Mouse (Mus musculus): Measurements from ENCODE around the gene Rpl23. TPM values are rescaled to one million over a fixed set of nuclear protein-coding genes. Genes with fewer than 3 reads are reported as not detected.
"Not testable (repeated sequence)": the region's sequence is repeated elsewhere in the genome, so short reads cannot be mapped to it uniquely, and the experiment has no call there.

Gene Rpl23
- polyA plus RNA-seq, 1 experiment from 2014 or later: 774 TPM

- Histone ChIP-seq H3K9ac (replicated peaks; ENCODE audit: low read depth, low read length) (no peak overlapping the region; the same call in 1 of the 2 replicates), H3K4me3 (ENCODE audit: low read depth, low read length) (0 out of 2 replicates have a peak overlapping the region, but pooled peaks have one; percentile 79), H3K27ac (ENCODE audit: low read length) (no peak overlapping the region)
These were observed 39.6 kb downstream of the Rpl23 start for GRCm38 (mm10) chr11:97742591-97742990.

DNA sequence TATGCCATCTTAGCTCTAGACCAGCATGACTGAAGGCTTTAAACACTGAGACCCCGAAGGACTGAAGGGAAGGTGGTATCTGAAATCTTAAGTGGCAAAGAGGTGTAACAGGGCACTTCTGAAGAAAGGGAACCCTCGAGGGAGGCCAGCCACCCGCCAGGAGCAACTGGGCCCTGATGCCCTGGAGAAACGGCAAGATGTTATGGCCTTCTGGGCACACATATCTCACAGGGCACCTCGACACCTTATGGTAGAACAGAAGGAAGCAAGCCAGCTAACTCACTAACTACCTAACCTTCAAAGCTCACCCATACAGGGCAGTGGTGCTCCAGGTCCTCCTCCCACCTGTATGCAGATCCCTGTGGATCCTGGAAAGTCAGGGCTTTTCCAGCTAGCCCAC lies 40.1 kb downstream of the Rpl23 start:
- Histone ChIP-seq H3K9me3 (ENCODE audit: control insufficient read depth, low read depth, low read length) (no peaks in the 10 kb centered on the region), H3K4me3 (ENCODE audit: low read depth, low read length) (no peak overlapping the region), H3K27me3 (ENCODE audit: control insufficient read depth, insufficient read depth, low read length) (no peaks in the 10 kb centered on the region), H3K4me2 (replicated peaks; ENCODE audit: low read depth, low read length) (no peak overlapping the region), H3K9ac (replicated peaks; ENCODE audit: low read depth, low read length) (no peak overlapping the region), H3K36me3 (ENCODE audit: control insufficient read depth, insufficient read depth, low read length) (peaks cover 4% of the 10 kb centered on the region; the same call in 1 of the 2 replicates), H3K27ac (ENCODE audit: low read length) (no peak overlapping the region), H3K4me1 (ENCODE audit: control insufficient read depth, insufficient read depth, low read length) (peaks cover 13% of the 10 kb centered on the region; the same call in 1 of the 2 replicates)
- WGBS: 93% methylated on average over 5 of the region's 5 CpGs
- ATAC-seq (ENCODE audit: insufficient number of reproducible peaks, insufficient read depth, low FRiP score, low read depth): no peak

More at GRCm38 (mm10) chr11:97742591-97742990, 39.6 kb downstream of the Rpl23 start:
- WGBS: 85% methylated on average over 9 of the region's 9 CpGs
- H3K36me3 ChIP-seq (ENCODE audit: control insufficient read depth, insufficient read depth, low read length): peaks cover 5% of the 10 kb centered on the region
- peaks cover 13% of the 10 kb centered on the region; the same call in 1 of the 2 replicates for H3K4me1 ChIP-seq (ENCODE audit: control insufficient read depth, insufficient read depth, low read length)
- ATAC-seq (ENCODE audit: insufficient number of reproducible peaks, insufficient read depth, low FRiP score, low read depth): no peak
- no peaks in the 10 kb centered on the region for H3K27me3 ChIP-seq (ENCODE audit: control insufficient read depth, insufficient read depth, low read length)
- H3K9me3 ChIP-seq (ENCODE audit: control insufficient read depth, low read depth, low read length): no peaks in the 10 kb centered on the region
- peak overlapping the region; percentile 89 for H3K4me2 ChIP-seq (replicated peaks; ENCODE audit: low read depth, low read length)

DNA sequence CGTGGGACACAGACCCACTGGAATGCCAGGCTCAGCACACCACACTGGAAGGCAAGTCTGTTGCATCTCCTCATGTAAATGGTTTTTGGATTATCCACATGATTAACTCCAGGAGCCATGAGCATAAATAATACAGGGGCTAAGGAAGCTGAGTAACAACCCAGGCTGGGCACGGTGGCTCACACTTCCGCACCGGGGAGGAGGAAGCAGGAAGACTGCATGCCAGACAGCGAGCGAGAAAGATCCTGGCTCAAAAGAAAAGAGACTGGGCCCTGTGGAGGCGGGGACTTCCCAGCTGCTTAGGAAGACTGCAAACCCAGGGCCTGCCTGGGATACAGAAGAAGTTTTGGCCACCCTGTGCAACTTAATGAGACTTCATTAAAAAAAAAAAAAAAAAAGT lies 42.0 kb downstream of the Rpl23 start:
- H3K4me2 ChIP-seq (replicated peaks; ENCODE audit: low read depth, low read length): no peak overlapping the region
- H3K27ac ChIP-seq (ENCODE audit: low read length): no peak overlapping the region; the same call in 1 of the 2 replicates
- H3K36me3 ChIP-seq (ENCODE audit: control insufficient read depth, insufficient read depth, low read length): no peaks in the 10 kb centered on the region
- H3K4me3 ChIP-seq (ENCODE audit: low read depth, low read length): no peak overlapping the region
- ATAC-seq (ENCODE audit: insufficient number of reproducible peaks, insufficient read depth, low FRiP score, low read depth): no peak
- H3K9ac ChIP-seq (replicated peaks; ENCODE audit: low read depth, low read length): no peak overlapping the region
- H3K9me3 ChIP-seq (ENCODE audit: control insufficient read depth, low read depth, low read length): no peaks in the 10 kb centered on the region
- H3K4me1 ChIP-seq (ENCODE audit: control insufficient read depth, insufficient read depth, low read length): peaks cover 13% of the 10 kb centered on the region; the same call in 1 of the 2 replicates
- H3K27me3 ChIP-seq (ENCODE audit: control insufficient read depth, insufficient read depth, low read length): no peaks in the 10 kb centered on the region
- WGBS: 46% methylated on average over 7 of the region's 7 CpGs

DNA sequence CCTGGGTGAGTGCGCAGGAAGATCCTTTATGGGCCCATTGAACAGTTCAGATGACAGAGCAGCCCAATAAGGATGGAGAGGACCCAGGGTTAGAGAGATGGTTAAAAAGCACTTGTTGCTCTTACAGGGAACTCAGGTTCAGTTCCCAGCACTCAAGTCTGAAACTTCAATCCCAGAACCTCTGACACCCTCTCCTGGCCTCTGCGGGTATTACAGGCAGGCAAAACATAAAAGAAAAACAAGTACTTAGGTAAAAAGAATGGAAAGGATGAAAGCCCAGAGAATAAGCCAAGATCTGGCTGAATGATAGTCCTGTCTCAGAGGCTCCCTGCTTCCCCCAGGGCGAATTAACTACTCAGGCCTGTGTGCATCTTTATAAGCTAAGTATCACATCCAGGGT lies 43.1 kb downstream of the Rpl23 start:
- WGBS: 87% methylated on average over 3 of the region's 3 CpGs
- no peak for ATAC-seq (ENCODE audit: insufficient number of reproducible peaks, insufficient read depth, low FRiP score, low read depth)
- no peak overlapping the region for H3K4me3 ChIP-seq (ENCODE audit: low read depth, low read length)
- no peaks in the 10 kb centered on the region for H3K27me3 ChIP-seq (ENCODE audit: control insufficient read depth, insufficient read depth, low read length)
- no peak overlapping the region for H3K9ac ChIP-seq (replicated peaks; ENCODE audit: low read depth, low read length)
- H3K9me3 ChIP-seq (ENCODE audit: control insufficient read depth, low read depth, low read length): no peaks in the 10 kb centered on the region
- no peak overlapping the region for H3K4me2 ChIP-seq (replicated peaks; ENCODE audit: low read depth, low read length)
- H3K4me1 ChIP-seq (ENCODE audit: control insufficient read depth, insufficient read depth, low read length): peaks cover 15% of the 10 kb centered on the region; the same call in 1 of the 2 replicates
- no peaks in the 10 kb centered on the region for H3K36me3 ChIP-seq (ENCODE audit: control insufficient read depth, insufficient read depth, low read length)
- H3K27ac ChIP-seq (ENCODE audit: low read length): no peak overlapping the region

DNA sequence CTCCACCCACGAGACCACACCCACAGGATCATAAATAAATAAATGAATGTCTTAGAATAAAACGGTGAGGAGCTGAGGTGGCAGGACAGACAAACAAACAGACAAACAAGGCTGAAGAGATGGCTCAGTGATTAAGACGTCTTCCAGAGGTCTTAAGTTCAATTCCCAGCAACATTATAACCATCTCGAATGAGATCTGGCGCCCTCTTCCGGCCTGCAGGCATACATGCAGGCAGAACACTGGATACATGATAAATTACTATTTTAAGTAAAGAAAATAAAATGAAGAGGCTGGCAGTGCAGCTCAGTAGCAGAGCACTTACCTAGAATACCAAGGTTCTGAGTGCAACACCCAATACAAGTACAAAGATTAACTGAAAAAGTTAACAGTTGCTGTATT lies 43.5 kb downstream of the Rpl23 start:
- Histone ChIP-seq H3K27me3 (ENCODE audit: control insufficient read depth, insufficient read depth, low read length) (no peaks in the 10 kb centered on the region), H3K4me2 (replicated peaks; ENCODE audit: low read depth, low read length) (no peak overlapping the region), H3K4me3 (ENCODE audit: low read depth, low read length) (no peak overlapping the region), H3K27ac (ENCODE audit: low read length) (no peak overlapping the region), H3K9me3 (ENCODE audit: control insufficient read depth, low read depth, low read length) (no peaks in the 10 kb centered on the region), H3K36me3 (ENCODE audit: control insufficient read depth, insufficient read depth, low read length) (no peaks in the 10 kb centered on the region), H3K9ac (replicated peaks; ENCODE audit: low read depth, low read length) (no peak overlapping the region), H3K4me1 (ENCODE audit: control insufficient read depth, insufficient read depth, low read length) (peaks cover 16% of the 10 kb centered on the region; the same call in 1 of the 2 replicates)
- ATAC-seq (ENCODE audit: insufficient number of reproducible peaks, insufficient read depth, low FRiP score, low read depth): no peak
- WGBS: 58% methylated on average over 6 of the region's 6 CpGs

DNA sequence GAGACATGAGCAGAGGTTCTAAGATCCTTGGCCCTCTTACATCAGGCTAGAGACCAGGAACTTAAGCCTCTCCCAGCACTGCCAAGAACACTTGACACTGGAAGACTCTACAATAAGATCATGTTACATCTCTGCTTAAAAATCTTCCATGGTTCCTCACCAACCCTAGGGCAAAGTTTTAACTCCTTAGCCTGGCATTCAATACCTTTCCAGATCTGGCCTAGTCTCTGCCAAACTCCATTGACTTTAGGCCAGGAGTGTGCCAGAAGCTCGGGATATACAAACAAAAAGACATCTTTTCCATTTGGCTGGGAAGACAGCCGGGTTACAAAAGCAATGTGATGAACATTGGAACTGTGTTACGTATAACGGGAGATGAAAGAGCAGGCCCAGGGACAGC lies 44.6 kb downstream of the Rpl23 start:
- ATAC-seq (ENCODE audit: insufficient number of reproducible peaks, insufficient read depth, low FRiP score, low read depth): no peak
- H3K9me3 ChIP-seq (ENCODE audit: control insufficient read depth, low read depth, low read length): no peaks in the 10 kb centered on the region
- H3K4me1 ChIP-seq (ENCODE audit: control insufficient read depth, insufficient read depth, low read length): peaks cover 4% of the 10 kb centered on the region; the same call in 1 of the 2 replicates
- H3K9ac ChIP-seq (replicated peaks; ENCODE audit: low read depth, low read length): no peak overlapping the region
- no peak overlapping the region for H3K4me3 ChIP-seq (ENCODE audit: low read depth, low read length)
- H3K27me3 ChIP-seq (ENCODE audit: control insufficient read depth, insufficient read depth, low read length): no peaks in the 10 kb centered on the region
- H3K27ac ChIP-seq (ENCODE audit: low read length): no peak overlapping the region
- H3K4me2 ChIP-seq (replicated peaks; ENCODE audit: low read depth, low read length): no peak overlapping the region
- WGBS: 62% methylated on average over 4 of the region's 4 CpGs
- no peaks in the 10 kb centered on the region for H3K36me3 ChIP-seq (ENCODE audit: control insufficient read depth, insufficient read depth, low read length)

DNA sequence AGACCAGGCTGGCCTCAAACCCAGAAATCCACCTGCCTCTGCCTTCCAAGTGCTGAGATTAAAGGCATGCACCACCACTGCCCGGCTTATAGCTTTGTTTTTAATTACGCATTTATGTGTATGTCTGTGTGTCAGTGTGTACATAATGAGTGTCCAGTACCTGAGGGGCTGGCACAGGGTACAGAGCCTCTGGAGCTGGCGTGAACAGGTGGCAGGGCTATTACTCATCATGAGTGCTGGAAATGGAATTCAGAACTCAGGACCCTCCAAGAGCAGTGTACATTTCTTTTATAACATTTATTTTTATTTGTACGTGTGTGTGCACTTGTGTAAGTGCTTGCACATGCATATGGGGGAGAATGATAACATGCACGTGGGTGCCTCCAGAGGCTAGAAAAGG lies 45.6 kb downstream of the Rpl23 start:
- Histone ChIP-seq H3K9me3 (ENCODE audit: control insufficient read depth, low read depth, low read length) (no peaks in the 10 kb centered on the region), H3K4me1 (ENCODE audit: control insufficient read depth, insufficient read depth, low read length) (0 out of 2 replicates have a peak, but pooled peaks cover 4% of the 10 kb centered on the region), H3K4me2 (replicated peaks; ENCODE audit: low read depth, low read length) (no peak overlapping the region), H3K27ac (ENCODE audit: low read length) (no peak overlapping the region), H3K27me3 (ENCODE audit: control insufficient read depth, insufficient read depth, low read length) (no peaks in the 10 kb centered on the region), H3K36me3 (ENCODE audit: control insufficient read depth, insufficient read depth, low read length) (0 out of 2 replicates have a peak, but pooled peaks cover under 1% of the 10 kb centered on the region), H3K4me3 (ENCODE audit: low read depth, low read length) (no peak overlapping the region), H3K9ac (replicated peaks; ENCODE audit: low read depth, low read length) (no peak overlapping the region)
- ATAC-seq (ENCODE audit: insufficient number of reproducible peaks, insufficient read depth, low FRiP score, low read depth): no peak
- 87% methylated on average over 5 of the region's 5 CpGs for WGBS

GRCm38 (mm10) chr11:97734810-97735209 lies 47.4 kb downstream of the Rpl23 start:
- not testable (repeated sequence) for H3K4me1 ChIP-seq (ENCODE audit: control insufficient read depth, insufficient read depth, low read length); H3K4me3 ChIP-seq (ENCODE audit: low read depth, low read length); H3K27me3 ChIP-seq (ENCODE audit: control insufficient read depth, insufficient read depth, low read length); ATAC-seq (ENCODE audit: insufficient number of reproducible peaks, insufficient read depth, low FRiP score, low read depth); H3K4me2 ChIP-seq (replicated peaks; ENCODE audit: low read depth, low read length); H3K9me3 ChIP-seq (ENCODE audit: control insufficient read depth, low read depth, low read length); H3K27ac ChIP-seq (ENCODE audit: low read length); H3K9ac ChIP-seq (replicated peaks; ENCODE audit: low read depth, low read length)
- WGBS: 87% methylated on average over 5 of the region's 5 CpGs
- peaks cover 10% of the 10 kb centered on the region for H3K36me3 ChIP-seq (ENCODE audit: control insufficient read depth, insufficient read depth, low read length)

GRCm38 (mm10) chr11:97733689-97734088 lies 48.5 kb downstream of the Rpl23 start:
- WGBS: 33% methylated on average over 10 of the region's 10 CpGs
- H3K27me3 ChIP-seq (ENCODE audit: control insufficient read depth, insufficient read depth, low read length): no peaks in the 10 kb centered on the region
- no peak overlapping the region for H3K9ac ChIP-seq (replicated peaks; ENCODE audit: low read depth, low read length)
- no peak overlapping the region for H3K4me3 ChIP-seq (ENCODE audit: low read depth, low read length)
- no peak overlapping the region for H3K4me2 ChIP-seq (replicated peaks; ENCODE audit: low read depth, low read length)
- H3K9me3 ChIP-seq (ENCODE audit: control insufficient read depth, low read depth, low read length): no peaks in the 10 kb centered on the region
- no peak for ATAC-seq (ENCODE audit: insufficient number of reproducible peaks, insufficient read depth, low FRiP score, low read depth)
- 0 out of 2 replicates have a peak overlapping the region, but pooled peaks have one; percentile 2 for H3K27ac ChIP-seq (ENCODE audit: low read length)
- 0 out of 2 replicates have a peak, but pooled peaks cover 4% of the 10 kb centered on the region for H3K4me1 ChIP-seq (ENCODE audit: control insufficient read depth, insufficient read depth, low read length)
- H3K36me3 ChIP-seq (ENCODE audit: control insufficient read depth, insufficient read depth, low read length): peaks cover 15% of the 10 kb centered on the region
